Mouse (Mus musculus): Measurements from ENCODE around the gene Naa30.

GRCm38 (mm10) chr14:49127162-49127779, 44.8 kb upstream of the Naa30 start:
- TF ChIP-seq GABPA (IDR thresholded peaks at IDR 0.05; ENCODE audit: low read depth, low read length) (no peak), CTCF (IDR thresholded peaks at IDR 0.05 in 2 of 3, conservative IDR thresholded peaks at IDR 0.05 in 1 of 3; ENCODE audit: control insufficient read depth in 1 of 3, insufficient read depth in 1 of 3, low read depth in 2 of 3, low read length in 3 of 3, poor library complexity in 1 of 3, severe bottlenecking in 1 of 3) (no peak), MYC (IDR thresholded peaks at IDR 0.05; ENCODE audit: low read depth, low read length) (no peak), MYB (IDR thresholded peaks at IDR 0.05; ENCODE audit: low read depth, low read length) (no peak), MAZ (IDR thresholded peaks at IDR 0.05; ENCODE audit: low read depth, low read length) (no peak), EP300 (IDR thresholded peaks at IDR 0.05; ENCODE audit: low read depth in 1 of 2, low read length in 2 of 2) (no peak)

Measured in MEL (cell line).